Mouse (Mus musculus) frontal cortex, postnatal 25 days (tissue): ENCODE data around the gene Snx4.

Source experiments
- DNase-seq, 2 experiments: peaks; one replicate each; pipeline ENCODE4 v3.0.0; 2022; ENCODE audit warnings: low spot score in 2 of 2

Snx4 gene

GRCm38 (mm10) chr16:33271824-33272223 lies 20.6 kb downstream of the Snx4 start:
- DNase-seq = no peak

GRCm38 (mm10) chr16:33283079-33283478 lies 31.8 kb downstream of the Snx4 start:
- DNase-seq = no peak

- DNase-seq = no peak
These were observed 37.3 kb downstream of the Snx4 start for GRCm38 (mm10) chr16:33288536-33288935.

- no peak for DNase-seq
These were observed 38.7 kb downstream of the Snx4 start for GRCm38 (mm10) chr16:33289981-33290380.

GRCm38 (mm10) chr16:33292241-33292640 lies 41.0 kb downstream of the Snx4 start:
- DNase-seq = no peak

GRCm38 (mm10) chr16:33294681-33295080 lies 43.4 kb downstream of the Snx4 start:
- DNase-seq = no peak

GRCm38 (mm10) chr16:33295321-33295720 lies 44.1 kb downstream of the Snx4 start:
- no peak for DNase-seq

- no peak for DNase-seq
These were observed 46.3 kb downstream of the Snx4 start for GRCm38 (mm10) chr16:33297493-33297892.

- DNase-seq = peak; percentile 55 to 63
These were observed 55.4 kb downstream of the Snx4 start for GRCm38 (mm10) chr16:33306633-33307070.

- no peak for DNase-seq
These were observed 56.5 kb downstream of the Snx4 start for GRCm38 (mm10) chr16:33307761-33308160.

- DNase-seq = no peak
These were observed 57.8 kb downstream of the Snx4 start for GRCm38 (mm10) chr16:33309066-33309465.

GRCm38 (mm10) chr16:33315611-33316010 lies 64.4 kb downstream of the Snx4 start:
- DNase-seq = no peak

GRCm38 (mm10) chr16:33317646-33318045 lies 66.4 kb downstream of the Snx4 start:
- no peak for DNase-seq

- no peak for DNase-seq
These were observed 66.8 kb downstream of the Snx4 start for GRCm38 (mm10) chr16:33318059-33318458.

GRCm38 (mm10) chr16:33325704-33326455 lies 74.6 kb downstream of the Snx4 start:
- no peak for DNase-seq

GRCm38 (mm10) chr16:33326589-33326988 lies 75.3 kb downstream of the Snx4 start:
- no peak for DNase-seq

- DNase-seq = no peak
These were observed 75.9 kb downstream of the Snx4 start for GRCm38 (mm10) chr16:33327101-33327500.

- DNase-seq = no peak
These were observed 81.8 kb downstream of the Snx4 start for GRCm38 (mm10) chr16:33333015-33333414.

GRCm38 (mm10) chr16:33337177-33337576 lies 85.9 kb downstream of the Snx4 start:
- DNase-seq = peak; percentile 33 to 47

GRCm38 (mm10) chr16:33337681-33338080 lies 86.4 kb downstream of the Snx4 start:
- no peak for DNase-seq

GRCm38 (mm10) chr16:33338492-33338891 lies 87.2 kb downstream of the Snx4 start:
- DNase-seq = no peak

- no peak for DNase-seq
These were observed 88.2 kb downstream of the Snx4 start for GRCm38 (mm10) chr16:33339476-33339875.

- DNase-seq = no peak
These were observed 91.1 kb downstream of the Snx4 start for GRCm38 (mm10) chr16:33342356-33342755.

- no peak for DNase-seq
These were observed 91.9 kb downstream of the Snx4 start for GRCm38 (mm10) chr16:33343106-33343505.
